Mouse (Mus musculus) limb, embryonic 15.5 days (tissue): ENCODE measurements around the gene Hacl1. TPM values are rescaled to one million over a fixed set of nuclear protein-coding genes. Genes with fewer than 3 reads are reported as not detected.
A peak's percentile ranks its signal among the peaks of the same experiment; 100 is the strongest.

Experiments
- ATAC-seq: fragments of 200-750 bp; cut with Nextera tagmentation; 2 replicates; pipeline ENCODE4 v1.8.0; 2017; ENCODE audit warnings: low read depth, moderate TSS enrichment; ENCODE audit not compliant: insufficient number of reproducible peaks, low FRiP score, low TSS enrichment
- H3K27ac ChIP-seq: fragments of 300-500 bp; sonication (generic); 2 replicates; pipeline ENCODE4 v1.5.1; 2015; ENCODE audit warnings: moderate library complexity, mild to moderate bottlenecking, inconsistent platforms
- H3K27me3 ChIP-seq: fragments of 300-500 bp; sonication (generic); 2 replicates; pipeline ENCODE4 v1.6.1; 2015; ENCODE audit warnings: inconsistent platforms
- H3K36me3 ChIP-seq: fragments of 300-500 bp; sonication (generic); 2 replicates; pipeline ENCODE4 v1.6.1; 2015; ENCODE audit warnings: inconsistent platforms
- H3K4me1 ChIP-seq: fragments of 300-500 bp; sonication (generic); 2 replicates; pipeline ENCODE4 v1.6.1; 2015; ENCODE audit warnings: inconsistent platforms
- H3K4me2 ChIP-seq: fragments of 300-500 bp; sonication (generic); 2 replicates; pipeline ENCODE4 v1.6.1; 2015; ENCODE audit warnings: mild to moderate bottlenecking, inconsistent platforms
- H3K4me3 ChIP-seq: fragments of 300-500 bp; sonication (generic); 2 replicates; pipeline ENCODE4 v1.5.1; 2015; ENCODE audit warnings: mild to moderate bottlenecking, inconsistent platforms
- H3K9ac ChIP-seq: fragments of 300-500 bp; sonication (generic); 2 replicates; pipeline ENCODE4 v1.6.1; 2015; ENCODE audit warnings: inconsistent platforms
- H3K9me3 ChIP-seq: fragments of 300-500 bp; sonication (generic); 2 replicates; pipeline ENCODE4 v1.6.1; 2016; ENCODE audit warnings: inconsistent platforms
- WGBS: fragments of 180-500 bp; shearing (Covaris S2); methylation state at CpG from one replicate; pipeline ENCODE4 v1.1.7; 2015; 5-methylcytosine and 5-hydroxymethylcytosine counted together
- polyA plus RNA-seq: library from polyadenylated mRNA; unstranded; fragments of >200 nt; fragmentation: Nextera tagmentation; extraction: Ambion mirVana; gene quantifications from 2 replicates; pipeline ENCODE4 v1.2.1, GENCODE M21; 2015

Hacl1 gene
- polyA plus RNA-seq, result 12.2 and 14.7 TPM in 2 replicates

- ATAC-seq, result peak; percentile 97
- Histone ChIP-seq H3K4me2 (peak within 1 kb of the TSS; percentile 89), H3K4me1 (peaks cover 13% of the 10 kb centered on the region), H3K9me3 (no peaks in the 10 kb centered on the region), H3K27me3 (no peaks in the 10 kb centered on the region), H3K4me3 (peak within 1 kb of the TSS; percentile 83), H3K27ac (peak within 1 kb of the TSS; percentile 96), H3K36me3 (no peaks in the 10 kb centered on the region), H3K9ac (peak within 1 kb of the TSS; percentile 60)
- WGBS, result under 1% methylated on average over 30 of the region's 30 CpGs
Measured at GRCm38 (mm10) chr14:31640890-31641505, at the start of gene Hacl1, which contains the start of gene Btd. Hacl1 (minus strand) TSS chr14:31641286. Btd (plus strand) TSS chr14:31641028.

GRCm38 (mm10) chr14:31686231-31686630 is 45.1 kb upstream of the Hacl1 start:
- 71% methylated on average over 1 of the region's 1 CpGs for WGBS
- peaks cover 13% of the 10 kb centered on the region for H3K4me1 ChIP-seq
- H3K27ac ChIP-seq, result no peak overlapping the region
- no peaks in the 10 kb centered on the region for H3K9me3 ChIP-seq
- H3K27me3 ChIP-seq, result no peaks in the 10 kb centered on the region
- H3K9ac ChIP-seq, result no peak overlapping the region
- no peaks in the 10 kb centered on the region for H3K36me3 ChIP-seq
- no peak for ATAC-seq
- no peak overlapping the region for H3K4me3 ChIP-seq
- no peak overlapping the region for H3K4me2 ChIP-seq

- Histone ChIP-seq H3K9ac (no peak overlapping the region), H3K4me1 (peaks cover 13% of the 10 kb centered on the region), H3K4me2 (no peak overlapping the region), H3K4me3 (no peak overlapping the region), H3K36me3 (no peaks in the 10 kb centered on the region), H3K9me3 (no peaks in the 10 kb centered on the region), H3K27ac (no peak overlapping the region), H3K27me3 (no peaks in the 10 kb centered on the region)
- 89% methylated on average over 10 of the region's 10 CpGs for WGBS
- ATAC-seq, result no peak
Measured at GRCm38 (mm10) chr14:31685680-31686079, 44.6 kb upstream of the Hacl1 start.

- WGBS, result 59% methylated on average over 7 of the region's 7 CpGs
- Histone ChIP-seq H3K4me1 (peaks cover 13% of the 10 kb centered on the region), H3K27me3 (no peaks in the 10 kb centered on the region), H3K4me2 (no peak overlapping the region), H3K36me3 (no peaks in the 10 kb centered on the region), H3K4me3 (no peak overlapping the region), H3K9ac (no peak overlapping the region), H3K27ac (no peak overlapping the region), H3K9me3 (no peaks in the 10 kb centered on the region)
- no peak for ATAC-seq
Measured at GRCm38 (mm10) chr14:31684343-31685040, 43.4 kb upstream of the Hacl1 start.

GRCm38 (mm10) chr14:31683610-31684009 is 42.5 kb upstream of the Hacl1 start:
- H3K9ac ChIP-seq, result no peak overlapping the region
- 83% methylated on average over 2 of the region's 2 CpGs for WGBS
- H3K36me3 ChIP-seq, result no peaks in the 10 kb centered on the region
- no peak overlapping the region for H3K4me3 ChIP-seq
- no peak overlapping the region for H3K27ac ChIP-seq
- no peak overlapping the region for H3K4me2 ChIP-seq
- ATAC-seq, result no peak
- peaks cover 13% of the 10 kb centered on the region for H3K4me1 ChIP-seq
- H3K9me3 ChIP-seq, result no peaks in the 10 kb centered on the region
- H3K27me3 ChIP-seq, result no peaks in the 10 kb centered on the region

GRCm38 (mm10) chr14:31681931-31682555 is 41.0 kb upstream of the Hacl1 start:
- no peak overlapping the region for H3K9ac ChIP-seq
- peak overlapping the region; percentile 50; the same call in 1 of the 2 replicates for H3K27ac ChIP-seq
- H3K4me2 ChIP-seq, result no peak overlapping the region
- H3K4me3 ChIP-seq, result no peak overlapping the region
- H3K9me3 ChIP-seq, result no peaks in the 10 kb centered on the region
- H3K4me1 ChIP-seq, result peaks cover 13% of the 10 kb centered on the region
- WGBS, result 45% methylated on average over 5 of the region's 5 CpGs
- no peak for ATAC-seq
- H3K27me3 ChIP-seq, result no peaks in the 10 kb centered on the region
- no peaks in the 10 kb centered on the region for H3K36me3 ChIP-seq

GRCm38 (mm10) chr14:31681291-31681690 is 40.2 kb upstream of the Hacl1 start:
- WGBS, result 73% methylated on average over 9 of the region's 9 CpGs
- H3K36me3 ChIP-seq, result no peaks in the 10 kb centered on the region
- H3K27me3 ChIP-seq, result no peaks in the 10 kb centered on the region
- no peak overlapping the region for H3K4me2 ChIP-seq
- no peak for ATAC-seq
- H3K27ac ChIP-seq, result no peak overlapping the region
- H3K4me3 ChIP-seq, result no peak overlapping the region
- no peaks in the 10 kb centered on the region for H3K9me3 ChIP-seq
- peaks cover 13% of the 10 kb centered on the region for H3K4me1 ChIP-seq
- no peak overlapping the region for H3K9ac ChIP-seq

- no peak overlapping the region for H3K9ac ChIP-seq
- no peak overlapping the region for H3K27ac ChIP-seq
- no peak for ATAC-seq
Measured at GRCm38 (mm10) chr14:31680656-31681055, 39.6 kb upstream of the Hacl1 start.

GRCm38 (mm10) chr14:31671635-31672320 is 30.7 kb upstream of the Hacl1 start:
- peak overlapping the region; percentile 58 for H3K27ac ChIP-seq
- H3K9ac ChIP-seq, result no peak overlapping the region
- ATAC-seq, result no peak
- peaks cover 10% of the 10 kb centered on the region; the same call in 1 of the 2 replicates for H3K36me3 ChIP-seq
- no peaks in the 10 kb centered on the region for H3K9me3 ChIP-seq
- H3K4me2 ChIP-seq, result no peak overlapping the region
- H3K27me3 ChIP-seq, result no peaks in the 10 kb centered on the region
- H3K4me3 ChIP-seq, result no peak overlapping the region
- peaks cover 43% of the 10 kb centered on the region for H3K4me1 ChIP-seq
- 58% methylated on average over 10 of the region's 10 CpGs for WGBS

More at GRCm38 (mm10) chr14:31680656-31681055, 39.6 kb upstream of the Hacl1 start:
- peaks cover 13% of the 10 kb centered on the region for H3K4me1 ChIP-seq
- H3K9me3 ChIP-seq, result no peaks in the 10 kb centered on the region
- WGBS, result 83% methylated on average over 3 of the region's 3 CpGs
- no peak overlapping the region for H3K4me3 ChIP-seq
- no peaks in the 10 kb centered on the region for H3K36me3 ChIP-seq
- H3K4me2 ChIP-seq, result no peak overlapping the region
- H3K27me3 ChIP-seq, result no peaks in the 10 kb centered on the region

- Histone ChIP-seq H3K4me3 (no peak overlapping the region), H3K4me1 (peaks cover 60% of the 10 kb centered on the region), H3K9ac (no peak overlapping the region), H3K27ac (peak overlapping the region; percentile 85), H3K27me3 (no peaks in the 10 kb centered on the region), H3K9me3 (no peaks in the 10 kb centered on the region), H3K4me2 (peak overlapping the region; percentile 12), H3K36me3 (peaks cover 13% of the 10 kb centered on the region; the same call in 1 of the 2 replicates)
- WGBS, result 65% methylated on average over 15 of the region's 15 CpGs
- ATAC-seq, result 0 out of 2 replicates have a peak, but pooled peaks have one; percentile 40
Measured at GRCm38 (mm10) chr14:31669642-31670490, 28.8 kb upstream of the Hacl1 start.

GRCm38 (mm10) chr14:31669161-31669611 is 28.1 kb upstream of the Hacl1 start:
- Histone ChIP-seq H3K4me2 (peak overlapping the region; percentile 12), H3K36me3 (peaks cover 13% of the 10 kb centered on the region; the same call in 1 of the 2 replicates), H3K4me1 (peaks cover 67% of the 10 kb centered on the region), H3K27ac (peak overlapping the region; percentile 85), H3K9me3 (no peaks in the 10 kb centered on the region), H3K9ac (no peak overlapping the region), H3K4me3 (no peak overlapping the region), H3K27me3 (no peaks in the 10 kb centered on the region)
- WGBS, result 41% methylated on average over 13 of the region's 13 CpGs
- peak; percentile 31; the same call in 1 of the 2 replicates for ATAC-seq
